Mouse (Mus musculus): ENCODE data around the gene Rpl39.
A peak's percentile ranks its signal among the peaks of the same experiment; 100 is the strongest.
"Not testable (repeated sequence)": the region's sequence is repeated elsewhere in the genome, so short reads cannot be mapped to it uniquely, and the experiment has no call there.

Gene Rpl39

DNA sequence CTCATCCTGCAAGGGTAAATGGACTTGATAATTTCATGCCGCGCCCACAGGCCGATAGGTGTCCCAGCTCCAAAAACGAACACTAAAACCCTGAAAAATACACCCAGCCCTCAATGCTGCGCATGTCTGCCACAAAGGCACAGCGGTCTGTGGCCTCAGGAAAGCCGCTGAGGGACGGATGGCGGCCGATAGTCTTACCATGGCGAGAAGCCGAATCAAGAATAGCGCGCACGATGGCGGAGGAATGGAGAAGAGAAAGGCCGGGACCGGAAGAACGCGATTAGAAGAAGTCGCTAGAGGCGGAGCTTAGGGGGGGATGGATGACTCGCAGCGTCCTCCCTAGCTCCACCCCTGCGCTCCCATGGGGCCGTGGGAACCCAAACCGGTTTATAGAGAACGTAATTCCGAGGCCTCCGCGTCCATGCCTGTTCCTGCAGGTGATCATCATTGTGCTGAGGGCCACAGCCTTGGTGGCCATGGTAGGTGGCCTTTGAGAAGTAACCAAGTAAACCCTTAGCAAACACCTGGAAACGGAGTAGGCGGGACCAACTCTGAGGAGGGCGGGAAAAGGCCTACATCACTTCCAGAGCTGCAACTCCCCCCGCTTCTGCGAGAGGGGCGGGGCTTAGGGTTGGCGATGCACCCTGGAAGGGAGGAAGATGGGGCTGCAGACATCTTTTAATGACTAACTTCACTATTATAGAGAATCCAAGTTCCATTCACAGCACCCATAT, at the start of gene Rpl39:
Gene Rpl39, minus strand, starts transcription at position 476 of the 734 bp plus-strand sequence.
- peak; percentile 91 for DNase-seq

DNA sequence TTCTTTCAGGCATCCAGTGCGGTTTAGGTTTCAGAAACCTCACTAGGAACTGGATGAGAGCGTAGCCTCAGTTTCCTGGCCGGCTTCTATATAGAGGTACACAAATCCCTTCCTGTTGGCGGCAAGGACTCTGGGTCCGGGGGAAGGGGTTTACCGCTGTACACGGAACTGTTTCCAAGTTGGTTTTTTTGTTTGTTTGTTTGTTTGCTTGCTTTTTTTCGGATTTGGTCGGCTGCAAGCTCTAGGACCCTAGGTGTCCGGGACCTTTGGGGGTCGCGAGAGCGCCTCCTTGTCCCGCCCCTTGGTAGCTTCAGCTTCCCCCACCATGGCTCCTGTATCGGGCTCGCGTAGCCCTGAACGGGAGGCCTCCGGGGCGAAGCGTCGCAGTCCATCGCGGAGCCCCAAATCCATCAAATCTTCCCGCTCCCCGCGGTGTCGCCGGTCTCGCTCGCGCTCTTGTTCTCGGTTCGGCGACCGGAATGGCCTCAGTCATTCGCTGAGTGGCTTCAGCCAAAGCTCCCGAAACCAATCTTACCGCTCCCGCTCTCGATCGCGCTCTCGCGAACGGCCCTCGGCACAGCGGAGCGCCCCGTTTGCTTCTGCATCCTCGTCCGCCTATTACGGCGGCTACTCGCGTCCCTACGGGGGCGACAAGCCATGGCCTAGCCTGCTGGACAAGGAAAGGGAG, 41.6 kb upstream of the Rpl39 start, which contains the start of gene Nkap:
Gene Nkap, plus strand, starts transcription at position 125 of the 688 bp plus-strand sequence.
- peak; percentile 49 for DNase-seq

DNA sequence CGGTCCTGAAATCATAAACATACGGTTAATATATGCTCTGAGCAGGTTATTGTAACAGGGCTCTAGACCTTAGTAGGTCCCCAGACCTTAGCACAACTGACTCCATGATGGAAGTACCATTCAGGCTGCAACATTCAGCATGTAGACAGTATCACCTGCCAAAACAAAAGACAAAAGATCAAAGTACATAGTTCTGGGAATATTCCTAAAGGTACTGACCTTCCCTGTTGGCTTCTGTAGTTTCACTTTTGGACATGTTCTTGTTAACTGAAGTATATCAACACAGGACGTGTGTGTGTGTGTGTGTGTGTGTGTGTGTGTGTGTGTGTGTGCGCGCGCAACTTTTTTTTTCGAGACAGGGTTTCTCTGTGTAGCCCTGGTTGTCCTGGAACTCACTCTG, 40.3 kb upstream of the Rpl39 start:
- DNase-seq, result no peak

DNA sequence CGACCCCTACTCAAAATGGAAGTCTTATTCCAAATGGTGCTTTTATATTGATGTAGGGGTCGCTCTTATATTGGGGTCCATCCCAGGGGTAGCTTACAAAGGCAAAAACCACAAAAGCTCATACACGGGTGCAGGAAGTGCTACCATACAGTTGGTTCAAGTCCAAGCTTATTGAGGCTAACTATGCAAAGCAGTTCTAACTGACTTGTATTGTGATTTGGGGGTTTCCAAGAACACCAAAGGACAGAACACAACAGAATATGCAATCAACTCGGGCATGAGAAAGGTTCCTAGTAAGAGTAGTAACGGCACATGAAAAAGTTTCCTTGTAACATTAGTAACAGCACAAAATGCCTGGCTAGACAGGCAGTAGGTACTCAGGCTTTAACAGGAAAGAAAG, 35.0 kb upstream of the Rpl39 start:
- no peak for DNase-seq

DNA sequence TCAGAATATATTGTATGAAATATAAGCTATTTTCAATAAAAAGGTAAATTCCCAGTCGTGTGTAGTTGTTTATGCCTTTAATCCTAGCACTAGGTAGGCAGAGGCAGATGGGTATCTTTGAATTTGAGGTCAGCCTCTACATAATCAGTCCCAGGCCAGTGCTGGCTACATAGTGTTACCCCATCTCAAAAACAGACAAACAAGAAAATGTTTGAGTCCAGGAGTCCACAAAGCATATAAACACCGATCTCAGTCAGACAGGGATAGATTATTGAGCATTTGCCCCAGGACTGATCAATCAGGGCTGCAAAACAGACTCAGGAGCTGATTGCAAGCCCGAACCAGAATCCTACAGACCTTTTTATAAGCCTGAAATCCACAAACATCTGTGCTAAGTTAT, 34.4 kb upstream of the Rpl39 start:
- no peak for DNase-seq

DNA sequence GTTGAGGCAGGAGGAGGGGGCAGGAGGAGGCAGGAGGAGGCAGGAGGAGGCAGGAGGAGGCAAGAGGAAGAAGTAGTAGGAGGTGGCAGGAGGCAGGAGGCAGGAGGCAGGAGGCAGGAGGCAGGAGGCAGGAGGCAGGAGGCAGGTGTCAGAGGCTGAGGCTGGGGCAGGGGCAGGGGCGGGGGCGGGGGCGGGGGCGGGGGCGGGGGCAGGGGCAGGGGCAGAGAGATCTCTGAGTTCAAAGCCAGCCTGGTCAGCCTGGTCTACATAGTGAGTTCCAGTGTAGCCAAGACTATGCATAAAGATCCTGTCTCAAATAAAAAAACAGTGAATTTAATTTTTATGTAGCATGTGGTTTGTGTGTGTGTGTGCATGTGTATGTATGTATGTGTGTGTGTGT, 31.9 kb upstream of the Rpl39 start:
- DNase-seq, result no peak

DNA sequence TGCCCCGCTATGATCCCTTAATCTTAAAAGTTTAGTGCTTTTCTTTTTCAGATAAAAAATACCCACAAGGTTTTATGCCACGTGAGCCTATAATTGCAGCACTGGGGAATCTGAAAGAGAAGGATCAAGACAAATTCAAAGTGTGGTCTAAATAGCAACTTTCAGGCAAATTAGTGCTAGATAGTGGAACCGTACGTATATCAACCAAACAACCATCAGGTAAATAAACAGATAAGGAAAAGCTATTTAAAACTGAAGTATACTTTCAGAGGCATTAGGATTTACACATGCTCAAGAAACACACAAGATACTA, 25.6 kb upstream of the Rpl39 start:
- no peak for DNase-seq

DNA sequence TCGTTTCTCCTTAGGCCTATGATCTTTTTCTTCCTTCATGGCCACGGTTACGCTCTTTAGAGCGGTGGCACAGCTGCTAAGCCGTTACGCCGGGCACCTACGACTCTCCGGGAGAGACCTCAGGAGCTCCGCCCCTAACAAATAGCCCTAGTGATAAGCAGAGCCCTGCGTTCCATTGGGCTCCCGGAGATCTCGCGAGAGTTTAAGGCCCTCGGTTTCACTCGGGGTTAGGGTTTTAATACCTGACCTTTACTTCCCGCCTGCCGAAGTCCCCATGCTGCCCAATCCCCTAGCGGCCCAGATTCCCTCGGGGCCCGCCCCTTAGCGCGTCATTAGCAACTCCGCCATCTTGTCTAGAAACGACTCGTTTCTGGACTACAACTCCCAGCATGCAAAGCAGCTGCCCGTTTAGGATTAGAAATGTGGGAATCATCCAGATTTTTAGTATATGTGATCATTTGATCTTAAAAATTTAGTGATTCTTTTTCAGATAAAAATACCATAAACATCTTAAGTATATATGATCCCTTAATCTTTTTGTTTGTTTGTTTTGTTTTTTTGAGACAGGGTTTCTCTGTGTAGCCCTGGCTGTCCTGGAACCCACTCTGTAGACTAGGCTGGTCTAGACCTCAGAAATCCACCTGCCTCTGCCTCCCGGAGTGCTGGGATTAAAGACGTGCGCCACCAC, 25.1 kb upstream of the Rpl39 start, which contains the start of gene Upf3b:
Gene Upf3b, minus strand, starts transcription at position 130 of the 688 bp plus-strand sequence.
- DNase-seq, result peak; percentile 96

DNA sequence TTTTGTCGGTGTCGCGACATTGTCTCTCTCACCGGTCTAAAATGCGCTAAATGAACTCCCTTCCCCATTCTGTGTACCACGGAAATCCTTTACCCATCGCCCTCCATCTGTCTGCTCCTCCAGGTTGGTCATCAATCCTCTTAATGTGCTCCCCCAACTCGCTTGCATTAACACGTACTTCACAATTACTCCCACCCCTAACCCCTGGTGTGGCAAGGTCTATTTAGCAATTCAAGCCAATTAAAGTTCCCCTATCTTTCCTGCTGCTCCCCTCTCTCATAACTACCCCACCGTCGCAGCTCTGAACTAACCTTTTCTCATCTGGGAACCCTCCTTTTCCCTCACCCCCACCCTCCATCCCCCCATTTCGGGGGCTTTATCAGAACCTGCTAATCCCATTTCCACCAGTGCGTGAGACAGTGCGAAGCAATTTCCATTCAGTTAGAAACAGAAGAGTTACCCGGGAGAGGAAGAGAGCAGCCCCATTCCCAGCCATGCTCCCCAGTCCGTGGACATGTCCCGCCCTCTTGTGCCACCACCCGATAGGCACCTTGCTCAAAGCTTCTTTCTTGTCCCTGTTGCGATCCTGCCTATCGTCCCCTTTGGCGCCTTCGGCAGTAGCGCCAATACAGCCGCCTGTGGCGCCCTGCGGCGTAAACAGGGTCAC, 24.5 kb upstream of the Rpl39 start:
- no peak for DNase-seq

DNA sequence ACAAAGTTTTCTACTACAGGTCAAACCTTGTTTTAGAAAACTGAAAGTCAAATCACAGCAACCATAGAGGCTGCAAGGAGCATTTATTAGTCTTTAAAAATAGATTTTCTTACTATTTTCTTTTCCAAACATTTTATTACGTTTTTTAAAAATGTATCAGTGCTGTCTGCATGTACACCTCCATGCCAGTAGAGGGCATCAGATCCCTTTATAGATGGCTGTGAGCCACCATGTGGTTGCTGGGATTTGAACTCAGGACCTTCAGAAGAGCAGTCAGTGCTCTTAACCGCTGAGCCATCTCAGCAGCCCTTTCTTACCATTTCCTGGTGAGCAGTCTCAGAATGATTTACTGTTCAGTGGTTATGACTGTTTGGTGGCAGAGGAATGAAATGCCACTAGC, 18.6 kb upstream of the Rpl39 start:
- DNase-seq, result no peak

DNA sequence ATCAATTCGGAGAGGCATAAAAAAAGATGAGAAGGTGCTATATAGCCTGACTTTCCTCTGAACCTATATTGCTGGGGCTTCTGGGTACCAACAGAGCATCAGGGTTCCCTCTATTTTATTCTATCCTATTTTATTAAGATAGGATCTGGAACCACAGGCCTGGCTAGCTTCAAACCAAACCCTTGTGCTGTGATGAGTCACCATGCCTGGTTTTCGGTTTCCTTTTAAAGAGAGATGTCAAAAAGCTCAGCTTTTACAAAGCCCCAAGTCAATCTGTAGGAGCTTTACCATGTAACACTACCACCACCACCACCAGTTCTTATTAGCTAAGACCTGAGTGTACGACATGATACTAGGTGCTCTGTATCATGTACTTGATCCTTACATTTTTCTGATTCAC, 13.5 kb upstream of the Rpl39 start:
- DNase-seq, result no peak

DNA sequence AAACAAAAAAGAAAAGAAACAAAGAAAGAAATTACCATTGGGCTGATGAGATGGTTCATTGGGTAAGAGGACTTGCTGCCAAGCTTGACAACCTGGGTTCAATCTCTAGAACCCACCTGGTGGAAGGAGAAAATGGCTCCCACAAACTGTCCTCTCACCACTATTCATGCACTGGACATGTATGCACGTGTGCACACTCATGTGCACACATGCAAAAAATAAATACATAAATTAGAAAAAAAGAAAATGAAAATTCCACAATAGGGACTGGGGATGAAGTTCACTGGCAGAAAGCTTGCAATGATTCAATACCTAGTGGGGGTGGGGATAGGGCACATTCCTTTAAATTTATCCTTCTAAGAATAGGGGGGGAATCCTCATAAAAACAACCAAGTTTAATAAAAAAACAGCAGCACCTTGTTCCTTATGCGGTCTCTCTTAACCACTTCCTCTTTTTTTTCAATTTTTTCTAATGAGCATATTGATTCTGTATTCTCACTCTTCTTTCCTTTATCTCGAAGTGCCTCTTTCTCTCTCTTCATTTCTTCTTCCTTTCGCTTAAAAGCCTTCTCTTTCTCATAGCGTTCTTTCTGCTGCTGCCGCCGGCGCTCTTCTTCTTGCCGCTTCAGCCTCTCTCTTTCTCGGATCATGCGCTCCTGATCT, 10.0 kb upstream of the Rpl39 start:
- DNase-seq, result no peak

DNA sequence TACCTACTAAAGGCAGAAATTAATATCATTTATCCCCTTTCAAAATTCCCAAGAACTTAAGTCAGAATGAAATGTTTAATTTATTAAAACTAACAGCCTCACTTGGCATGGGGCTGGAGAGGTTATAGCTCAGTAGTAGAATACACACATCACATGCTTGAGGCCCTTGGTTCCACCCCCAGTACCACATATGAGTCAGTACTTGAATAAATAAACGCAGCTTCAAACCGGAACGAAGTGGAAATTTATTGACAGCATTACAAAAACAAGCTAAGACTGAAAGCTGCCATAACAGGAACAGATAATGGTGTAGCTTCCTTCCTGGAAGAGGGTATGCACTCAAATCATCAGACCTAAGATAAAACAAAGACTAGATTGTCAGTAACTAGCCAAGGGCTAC, 6.3 kb upstream of the Rpl39 start:
- no peak for DNase-seq

DNA sequence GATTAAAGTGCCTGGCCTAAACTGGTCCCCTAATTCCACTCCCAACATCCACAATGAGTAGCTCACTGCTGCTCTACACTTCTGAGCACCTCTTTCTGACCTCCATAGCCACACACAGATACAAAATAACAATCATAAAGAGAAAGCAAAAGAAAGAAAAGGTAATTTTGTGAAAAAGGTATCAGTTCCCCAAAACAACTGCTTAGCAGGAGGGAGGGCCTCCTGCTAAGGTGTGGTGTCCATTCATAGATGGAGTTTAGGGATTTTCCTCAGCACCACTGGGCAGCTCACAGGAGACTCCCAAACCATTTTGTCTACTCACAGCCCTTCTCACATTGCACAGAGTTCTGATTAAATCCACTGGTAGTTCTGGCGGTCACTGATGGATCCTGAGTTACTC, 3.6 kb upstream of the Rpl39 start:
- DNase-seq, result no peak

DNA sequence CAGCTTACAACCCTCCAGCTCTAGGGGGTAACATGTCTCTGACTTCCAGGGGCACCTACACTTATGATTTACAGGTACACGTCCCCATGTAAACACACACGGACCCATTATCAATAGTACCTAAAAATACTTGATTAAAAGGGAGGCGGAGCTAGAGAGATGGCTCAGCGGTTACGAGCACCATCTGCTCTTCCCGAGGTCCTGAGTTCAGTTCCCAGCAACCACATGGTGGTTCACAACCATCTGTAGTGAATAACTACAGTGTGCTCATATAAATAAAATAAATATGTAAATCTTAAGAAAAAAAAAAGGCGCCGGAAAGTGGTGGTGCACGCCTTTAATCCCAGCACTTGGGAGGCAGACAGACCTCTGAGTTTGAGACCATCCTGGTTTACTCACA, 463 bp upstream of the Rpl39 start:
- no peak for DNase-seq

DNA sequence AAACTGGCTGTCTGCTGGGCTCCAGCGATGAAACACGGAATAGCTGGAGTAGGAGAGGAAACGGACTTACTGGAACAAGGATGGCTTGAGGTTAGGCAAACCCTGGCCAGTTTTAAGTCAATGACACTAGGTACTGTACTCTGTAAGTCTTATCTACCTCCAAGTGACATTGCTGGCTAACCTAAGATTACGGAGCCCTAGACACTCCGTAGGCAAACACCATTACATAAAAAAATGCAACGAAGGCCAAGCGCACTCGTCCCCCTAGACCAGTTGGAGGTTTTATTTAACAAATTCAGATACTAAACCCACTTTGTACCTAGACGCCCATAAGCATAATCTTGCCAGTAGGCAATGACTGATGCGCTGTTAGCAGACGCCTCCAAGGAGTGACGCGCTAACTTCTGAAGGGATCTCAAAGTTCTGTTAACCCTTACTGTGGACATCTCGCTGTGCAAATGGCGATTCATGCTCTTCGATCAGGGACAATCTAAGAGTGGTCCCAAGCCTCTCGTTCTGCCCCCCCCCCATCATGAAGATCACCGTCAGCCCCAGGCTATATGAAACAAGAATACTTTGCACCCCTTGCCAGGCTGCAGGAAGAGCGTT, 780 bp downstream of the Rpl39 start:
- DNase-seq, result peak; percentile 16

DNA sequence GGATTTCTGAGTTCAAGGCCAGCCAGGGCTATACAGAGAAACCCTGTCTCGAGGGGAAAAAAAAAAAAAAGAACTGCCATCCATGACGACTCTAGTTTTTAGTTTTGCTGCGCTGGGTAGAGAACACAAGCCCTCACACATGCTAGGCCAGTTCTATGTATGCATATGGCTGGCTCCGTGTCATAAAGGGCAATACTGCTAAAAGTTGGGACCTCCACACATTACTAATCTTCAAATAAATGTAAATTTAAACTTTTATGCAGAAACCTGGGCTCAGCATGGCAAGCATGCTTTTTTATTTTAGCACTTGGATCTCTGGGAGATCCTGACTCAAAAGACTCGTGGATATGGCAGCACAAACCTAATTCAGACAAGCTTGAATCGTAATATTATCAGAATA, 4.0 kb downstream of the Rpl39 start:
- no peak for DNase-seq

DNA sequence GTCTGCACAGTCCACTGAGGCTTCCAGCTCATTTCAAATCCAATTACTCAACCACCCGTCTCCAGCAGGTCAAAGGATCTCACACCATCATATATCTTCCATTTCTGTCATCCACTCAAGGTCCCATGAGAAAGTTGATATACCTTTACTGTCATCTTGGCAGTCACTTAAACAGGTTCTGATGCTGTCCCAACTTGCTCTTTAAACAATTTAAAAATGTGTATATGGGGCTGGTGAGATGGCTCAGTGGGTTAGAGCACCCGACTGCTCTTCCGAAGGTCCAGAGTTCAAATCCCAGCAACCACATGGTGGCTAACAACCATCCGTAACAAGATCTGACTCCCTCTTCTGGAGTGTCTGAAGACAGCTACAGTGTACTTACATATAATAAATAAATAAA, 4.9 kb downstream of the Rpl39 start:
- DNase-seq, result not testable (repeated sequence)

DNA sequence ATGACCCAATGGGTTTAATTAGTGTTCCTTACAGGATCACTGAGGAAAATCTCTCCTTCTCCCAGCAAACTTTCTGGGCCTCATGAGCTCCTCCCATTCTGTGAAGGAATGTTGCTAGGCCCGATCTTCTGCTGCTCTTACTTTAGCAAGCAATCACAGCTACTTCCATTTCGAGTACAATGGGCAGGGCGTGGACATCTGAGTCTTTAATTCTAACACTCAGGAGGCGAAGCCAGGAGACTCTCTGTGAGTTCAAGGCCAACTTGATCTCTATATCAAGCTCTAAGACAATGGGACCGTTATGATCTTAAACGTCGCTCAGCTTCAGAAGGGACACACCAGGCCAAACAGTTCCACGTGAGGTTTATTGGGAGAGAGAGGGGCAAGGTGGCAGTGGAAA, 8.6 kb downstream of the Rpl39 start:
- DNase-seq, result no peak

DNA sequence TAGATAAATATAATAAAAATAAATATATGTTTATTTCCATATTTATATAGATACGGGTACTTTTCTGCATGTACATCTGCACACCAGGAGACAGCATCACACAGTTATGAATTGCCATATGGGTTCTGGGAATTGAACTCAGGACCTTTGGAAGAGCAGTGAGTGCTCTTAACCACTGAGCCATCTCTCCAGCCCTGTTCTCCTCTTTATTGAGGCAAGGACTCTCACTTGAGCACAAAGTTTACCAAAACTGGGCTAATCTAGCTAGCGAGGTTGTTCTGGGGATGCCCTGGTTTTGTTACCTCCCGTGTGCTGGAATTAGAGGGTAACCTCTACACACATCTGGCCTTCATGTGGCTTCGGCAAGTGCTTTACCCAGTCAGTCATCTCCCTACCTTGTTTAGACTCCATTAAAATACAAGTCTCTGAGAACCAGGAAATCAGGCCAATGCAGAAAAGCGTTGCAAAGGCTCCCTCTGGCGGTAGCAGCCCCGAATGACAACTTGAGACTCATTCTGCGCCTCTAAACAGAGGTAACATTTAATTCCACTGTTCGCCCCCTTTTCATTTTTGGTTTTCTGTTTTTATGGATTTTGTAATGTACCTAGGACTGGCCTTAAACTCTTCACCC, 10.8 kb downstream of the Rpl39 start:
- peak; percentile 14 for DNase-seq

DNA sequence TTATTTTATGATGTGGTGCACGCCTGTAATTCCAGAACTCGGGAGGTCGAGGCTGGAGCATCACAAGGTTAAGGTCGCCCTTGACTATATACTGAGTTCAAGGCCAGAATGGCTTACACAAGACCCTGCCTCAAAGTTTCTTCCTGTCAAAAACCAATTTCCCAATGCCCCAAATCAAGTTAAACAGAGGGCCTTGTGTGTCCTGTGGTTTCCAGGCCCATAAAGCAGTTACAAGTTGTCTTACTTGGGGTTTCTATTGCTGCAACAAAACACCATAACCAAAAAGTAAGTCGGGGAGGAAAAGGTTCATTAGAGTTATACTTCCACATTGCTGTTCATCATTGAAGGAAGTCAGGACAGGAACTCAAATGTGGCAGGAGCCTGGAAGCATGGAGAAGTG, 16.4 kb downstream of the Rpl39 start:
- DNase-seq, result no peak

DNA sequence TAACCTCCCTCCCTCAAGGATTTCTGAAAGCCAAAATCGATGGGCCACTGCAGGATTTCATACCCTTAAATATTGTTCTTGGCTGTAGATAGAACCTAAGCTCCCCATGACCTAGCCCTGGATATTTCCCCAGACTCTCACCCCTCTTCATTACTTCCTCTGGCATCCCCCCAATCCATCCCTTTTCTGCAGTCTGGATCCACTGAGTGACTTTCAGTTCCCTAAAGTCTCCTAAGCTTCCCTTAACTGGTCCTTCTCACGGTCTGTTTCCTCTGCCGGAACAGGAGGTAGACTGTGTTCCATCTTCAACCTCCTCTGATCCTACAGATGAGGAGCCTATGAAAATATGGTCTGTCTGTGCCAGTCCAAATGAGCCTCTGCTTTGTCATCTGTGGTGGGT, 17.9 kb downstream of the Rpl39 start:
- no peak for DNase-seq
